Mouse (Mus musculus) ES-E14 (cell line): ENCODE results near the gene Adarb2. TPM values are rescaled to one million over a fixed set of nuclear protein-coding genes. Genes with fewer than 3 reads are reported as not detected.

Experiments used
- DNase-seq: peaks from one replicate; pipeline ENCODE4 v3.0.0-alpha.2; 2013; ENCODE audit warnings: low read depth, low spot score
- H3K27ac ChIP-seq: 2 replicates; pipeline ENCODE4 v1.5.1; 2012; ENCODE audit warnings: low read depth, mild to moderate bottlenecking, low read length, moderate library complexity, mixed read lengths; ENCODE audit not compliant: poor library complexity, insufficient read depth, severe bottlenecking
- H3K36me3 ChIP-seq: 2 replicates; pipeline ENCODE4 v1.6.1; 2012; ENCODE audit warnings: mild to moderate bottlenecking, low read length, moderate library complexity, mixed read lengths; ENCODE audit not compliant: control insufficient read depth, poor library complexity, insufficient read depth, severe bottlenecking
- H3K4me1 ChIP-seq, 2 experiments: fragments of 150-350 bp in 1 of 2; sonication (generic) in 1 of 2; 2 replicates each; pipeline ENCODE4 v1.6.1; 2012; ENCODE audit warnings: low read length in 2 of 2, mild to moderate bottlenecking in 1 of 2, mixed read lengths in 1 of 2; ENCODE audit not compliant: control insufficient read depth in 2 of 2, insufficient read depth in 2 of 2, poor library complexity in 1 of 2
- H3K4me3 ChIP-seq, 2 experiments: fragments of 150-350 bp in 1 of 2; sonication (generic) in 1 of 2; 2 replicates each; pipeline ENCODE4 v1.5.1; 2012; ENCODE audit warnings: low read length in 2 of 2, low read depth in 1 of 2, mild to moderate bottlenecking in 1 of 2, mixed read lengths in 1 of 2; ENCODE audit not compliant: insufficient read depth in 1 of 2, poor library complexity in 1 of 2, severe bottlenecking in 1 of 2
- H3K9ac ChIP-seq: 2 replicates; pipeline ENCODE4 v1.6.1; 2012; ENCODE audit warnings: low read depth, mild to moderate bottlenecking, low read length, mixed read lengths; ENCODE audit not compliant: poor library complexity, insufficient read depth, severe bottlenecking
- H3K9me3 ChIP-seq: fragments of 150-350 bp; sonication (generic); 2 replicates; pipeline ENCODE4 v1.6.1; 2012; ENCODE audit warnings: low read depth, mild to moderate bottlenecking, low read length; ENCODE audit not compliant: control insufficient read depth, insufficient read depth
- CHD2 ChIP-seq: IDR thresholded peaks from 2 replicates; pipeline ENCODE4 v1.6.1; 2014; ENCODE audit warnings: mild to moderate bottlenecking, low read depth, low read length, inconsistent platforms
- HCFC1 ChIP-seq: IDR thresholded peaks from 2 replicates; pipeline ENCODE4 v1.6.1; 2012; ENCODE audit warnings: low read length, inconsistent platforms, borderline replicate concordance; ENCODE audit not compliant: insufficient read depth
- MAFK ChIP-seq: IDR thresholded peaks from 2 replicates; pipeline ENCODE4 v1.6.1; 2014; ENCODE audit warnings: mild to moderate bottlenecking, low read depth, low read length, inconsistent platforms; ENCODE audit not compliant: insufficient read depth
- ZC3H11A ChIP-seq: IDR thresholded peaks from 2 replicates; pipeline ENCODE4 v1.6.1; 2012; ENCODE audit warnings: low read depth, mild to moderate bottlenecking, inconsistent platforms, low read length, borderline replicate concordance
- ZNF384 ChIP-seq: IDR thresholded peaks from 2 replicates; pipeline ENCODE4 v1.6.1; 2012; ENCODE audit warnings: low read depth, low read length, inconsistent platforms
- in situ Hi-C, 2 experiments: fragments of 600-800 bp; cut with MboI; formaldehyde crosslinking; loops; one replicate each; pipeline ENCODE4 v1.15.1; 2025; ENCODE audit warnings: low sequenced_read_pairs in 2 of 2, inconsistent platforms in 1 of 2; ENCODE audit not compliant: unreplicated experiment in 2 of 2
- total RNA-seq: library from RNA; depleted of rRNA; stranded (reverse); fragments of 300-350 nt; gene quantifications from 2 replicates; pipeline ENCODE4 v1.2.3, GENCODE M21; 2012

The Adarb2 gene
- total RNA-seq, 1 experiment: 0.27 TPM

DNA sequence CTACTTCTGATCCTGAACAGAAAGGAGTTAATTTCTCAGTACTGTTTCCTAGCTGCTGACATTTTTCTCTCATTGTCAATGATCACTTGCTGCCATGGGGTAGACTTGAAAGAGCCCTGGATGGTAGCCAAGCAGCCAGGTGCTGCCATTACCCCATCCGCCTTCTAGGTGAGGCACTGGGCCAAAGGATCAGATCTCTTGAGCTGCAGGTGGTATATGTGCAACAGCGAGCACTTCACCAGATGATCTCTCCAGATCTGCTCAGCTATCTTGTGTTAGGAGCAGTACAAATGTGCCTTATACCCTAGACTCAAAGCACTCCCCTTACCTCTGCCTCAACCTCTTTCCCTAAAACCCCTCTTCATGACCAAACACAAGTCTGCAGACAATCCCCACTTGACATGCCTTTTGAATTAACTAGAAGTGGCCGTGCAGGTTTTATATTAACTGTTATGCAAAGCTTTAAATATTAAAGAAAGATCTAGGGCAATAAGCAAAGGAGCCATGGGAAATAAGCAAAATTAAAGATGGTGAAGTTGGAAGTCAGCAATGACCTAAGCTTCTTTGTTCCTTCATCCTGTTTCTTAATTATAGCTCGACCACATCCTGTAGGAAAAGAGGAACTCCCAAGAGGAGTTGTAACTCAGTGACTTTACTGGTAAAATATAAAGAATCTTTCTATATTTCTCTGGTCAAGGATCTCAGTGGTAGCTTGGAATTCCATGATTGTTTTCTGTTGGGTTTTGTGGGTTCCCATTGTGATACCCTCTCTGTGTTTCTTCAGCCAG, 69.7 kb downstream of the Adarb2 start:
- no peak overlapping the region for H3K9ac ChIP-seq
- TF ChIP-seq CHD2: no peak
- no peak for TF ChIP-seq HCFC1
- TF ChIP-seq ZC3H11A: no peak
- no peak for TF ChIP-seq MAFK
- TF ChIP-seq ZNF384: no peak
- H3K9me3 ChIP-seq: peaks cover 8% of the 10 kb centered on the region
- no peak overlapping the region for H3K27ac ChIP-seq
- DNase-seq: no peak
- H3K4me3 ChIP-seq: no peak overlapping the region
- H3K4me1 ChIP-seq: no peaks in the 10 kb centered on the region
- H3K36me3 ChIP-seq: no peaks in the 10 kb centered on the region
- in situ Hi-C loops: no loop called here

DNA sequence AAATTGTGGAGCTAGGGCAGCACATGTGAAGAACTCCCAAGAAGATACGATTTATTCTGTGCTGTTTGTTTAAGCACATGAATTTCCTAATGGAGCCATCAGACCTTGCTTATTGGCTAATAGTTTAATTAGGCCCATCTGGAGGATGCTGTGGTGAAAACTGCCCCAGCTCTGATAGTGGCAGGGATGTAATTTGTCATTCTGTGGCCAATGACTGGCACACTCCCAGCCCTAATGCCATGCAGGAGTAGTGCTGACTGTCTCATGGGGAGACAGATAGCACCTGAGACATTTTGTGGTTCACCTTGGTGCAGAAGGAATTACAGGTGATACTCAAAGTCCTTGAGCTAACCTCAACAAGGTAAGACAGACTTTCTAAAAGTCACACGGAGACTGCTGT, 80.5 kb downstream of the Adarb2 start:
- H3K9me3 ChIP-seq: no peaks in the 10 kb centered on the region
- no peak overlapping the region for H3K9ac ChIP-seq
- in situ Hi-C loops: no loop called here
- no peak overlapping the region for H3K4me3 ChIP-seq
- TF ChIP-seq HCFC1 (no peak), CHD2 (no peak), ZC3H11A (no peak), ZNF384 (no peak), MAFK (no peak)
- H3K27ac ChIP-seq: no peak overlapping the region
- H3K4me1 ChIP-seq: no peaks in the 10 kb centered on the region
- no peaks in the 10 kb centered on the region for H3K36me3 ChIP-seq
- DNase-seq: no peak

DNA sequence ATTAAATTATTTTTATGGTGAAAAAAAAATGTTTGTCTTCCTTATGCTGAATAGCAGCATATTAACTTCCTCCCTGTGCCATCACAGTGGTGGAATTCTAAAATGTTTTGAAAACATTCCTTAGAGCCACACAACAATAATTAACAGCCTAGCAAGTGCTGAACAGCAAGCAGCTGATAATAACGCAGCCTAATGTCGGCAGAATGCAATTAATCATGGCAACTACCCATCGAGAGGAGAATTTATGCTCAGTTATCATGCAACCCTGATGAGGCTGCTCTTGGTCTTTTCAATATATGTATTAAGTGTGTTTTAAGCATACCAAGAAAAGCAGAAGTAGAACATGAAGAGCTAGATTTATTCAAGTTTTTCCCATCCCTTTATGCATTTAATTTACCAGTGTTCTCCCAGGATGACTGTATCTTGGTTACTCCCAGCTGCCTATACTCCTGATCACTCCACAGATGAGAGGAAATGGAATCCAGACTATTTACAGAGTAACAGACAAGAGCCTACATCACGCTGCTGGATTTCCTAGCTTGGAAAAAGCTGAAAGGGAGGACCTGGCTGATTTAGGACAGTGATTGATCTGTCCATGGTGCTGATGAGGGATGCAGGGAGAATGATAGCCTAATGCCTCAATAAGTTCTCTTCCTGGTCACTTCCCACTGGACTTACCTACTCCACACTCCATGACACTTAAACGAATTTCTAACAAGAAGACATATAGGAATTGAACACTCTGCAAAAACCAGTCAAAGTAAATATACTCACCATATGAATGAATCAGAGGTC, 113.9 kb downstream of the Adarb2 start:
- in situ Hi-C loops: no loop called here

DNA sequence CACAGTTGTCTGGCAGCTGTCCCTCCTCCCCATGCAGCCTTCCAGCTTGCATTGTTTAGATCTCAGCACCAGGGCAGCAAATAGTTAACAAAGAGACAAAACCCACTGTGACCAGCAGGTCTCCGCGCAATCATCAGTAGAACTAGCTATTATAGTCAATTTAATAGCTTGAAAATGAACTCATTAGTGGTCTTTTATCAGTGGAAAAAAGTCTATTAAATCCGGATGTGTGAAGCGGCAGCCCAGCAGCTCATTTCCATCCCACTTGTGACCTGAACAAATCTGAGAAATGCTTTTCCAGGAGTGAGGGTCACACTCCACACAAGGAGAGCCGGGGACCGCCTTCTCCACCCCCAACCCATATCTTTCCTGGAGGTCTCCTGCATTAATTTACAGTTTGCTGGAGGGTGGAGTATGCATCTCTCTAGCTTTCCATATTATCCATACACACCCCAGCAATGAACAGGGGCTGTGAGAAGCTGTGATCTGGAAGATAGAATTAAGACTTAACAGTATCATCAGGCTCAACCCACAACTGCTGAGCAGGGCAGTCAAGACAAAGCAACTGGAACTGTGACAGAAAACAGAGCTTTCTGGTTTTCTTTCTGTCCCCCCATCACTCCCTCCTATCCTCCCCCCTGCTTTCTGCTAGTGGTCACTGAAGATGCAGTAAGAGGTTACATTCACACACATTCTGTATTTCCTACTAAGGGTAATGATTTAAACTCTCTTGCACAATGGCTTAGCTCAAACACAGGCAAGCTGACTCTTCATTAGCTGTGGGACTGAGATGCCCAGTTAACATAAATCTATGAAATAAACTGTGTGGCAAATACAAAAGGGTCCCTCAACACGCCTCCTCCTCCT, 131.2 kb downstream of the Adarb2 start:
- Histone ChIP-seq H3K36me3 (no peaks in the 10 kb centered on the region), H3K27ac (no peak overlapping the region), H3K4me1 (no peaks in the 10 kb centered on the region), H3K9ac (no peak overlapping the region), H3K9me3 (no peaks in the 10 kb centered on the region), H3K4me3 (no peak overlapping the region)
- no peak for DNase-seq
- TF ChIP-seq ZC3H11A (no peak), ZNF384 (no peak), CHD2 (no peak), MAFK (no peak), HCFC1 (no peak)
- in situ Hi-C loops: no loop called here

More for the DNA sequence above, 113.9 kb downstream of the Adarb2 start:
- H3K27ac ChIP-seq: no peak overlapping the region
- DNase-seq: peak; percentile 28
- no peaks in the 10 kb centered on the region for H3K9me3 ChIP-seq
- no peak for TF ChIP-seq MAFK
- TF ChIP-seq HCFC1: no peak
- no peak for TF ChIP-seq ZNF384
- no peak for TF ChIP-seq ZC3H11A
- TF ChIP-seq CHD2: no peak
- H3K4me1 ChIP-seq: no peaks in the 10 kb centered on the region
- no peak overlapping the region for H3K4me3 ChIP-seq
- no peaks in the 10 kb centered on the region for H3K36me3 ChIP-seq
- H3K9ac ChIP-seq: no peak overlapping the region
